Mouse (Mus musculus): ENCODE results near the gene Smim13.

DNA sequence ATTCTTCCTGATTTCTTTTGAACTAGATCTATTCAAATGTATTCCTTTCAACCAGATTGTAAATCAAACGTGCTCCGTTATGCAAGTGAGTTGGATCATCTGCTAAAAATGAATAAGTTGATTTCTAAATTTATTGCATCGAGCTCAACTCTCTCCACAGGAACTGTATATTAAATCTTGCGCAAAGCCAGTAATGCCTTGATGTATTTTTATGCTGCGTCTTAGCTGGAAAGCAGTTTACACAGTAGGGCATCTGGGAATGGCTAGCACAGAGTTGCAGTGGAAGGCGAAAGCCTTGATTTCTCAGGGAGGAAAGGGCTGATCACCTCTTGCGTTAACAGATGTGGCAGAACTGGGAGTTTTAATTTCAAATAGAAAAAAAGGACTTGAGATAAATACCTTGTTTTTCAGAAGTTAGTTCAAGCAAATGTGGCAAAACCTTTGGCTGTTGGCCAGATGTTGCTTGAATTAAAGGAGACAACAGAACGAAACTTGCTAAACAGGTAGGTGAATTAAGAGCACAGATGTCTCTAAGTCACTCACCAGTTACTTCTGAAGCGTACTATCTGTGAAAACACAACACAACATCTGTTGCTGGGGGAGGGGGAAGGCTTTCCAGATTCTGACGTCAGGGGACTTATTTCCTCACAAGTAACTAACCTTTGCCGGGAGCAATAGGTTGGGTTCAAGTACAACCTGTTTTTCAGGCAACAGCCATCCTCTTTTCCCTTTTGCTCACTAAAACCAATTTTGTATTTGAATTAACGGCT, 708 bp upstream of the Smim13 start:
- TF ChIP-seq CTCF (IDR thresholded peaks at IDR 0.05; ENCODE audit: borderline replicate concordance, insufficient read depth, low read length) (no peak), POLR2A (IDR thresholded peaks at IDR 0.05; ENCODE audit: low read depth, low read length) (no peak)
